Mouse (Mus musculus) liver, adult (tissue): ENCODE data around the gene Col1a1.

Experiments used
- GATA4 ChIP-seq: IDR thresholded peaks from 2 replicates; pipeline ENCODE4 v1.6.1; 2014; ENCODE audit warnings: mild to moderate bottlenecking, low read length; ENCODE audit not compliant: insufficient replicate concordance

Col1a1 gene

GRCm38 (mm10) chr11:94985140-94985539 is 49.1 kb downstream of the Col1a1 start:
- no peak for TF ChIP-seq GATA4

- no peak for TF ChIP-seq GATA4
These were observed 49.8 kb downstream of the Col1a1 start for GRCm38 (mm10) chr11:94985822-94986221.

GRCm38 (mm10) chr11:94986435-94986834 is 50.4 kb downstream of the Col1a1 start:
- TF ChIP-seq GATA4 = no peak

GRCm38 (mm10) chr11:94987341-94987740 is 51.3 kb downstream of the Col1a1 start:
- TF ChIP-seq GATA4 = no peak

GRCm38 (mm10) chr11:94987851-94988250 is 51.8 kb downstream of the Col1a1 start:
- TF ChIP-seq GATA4 = no peak

GRCm38 (mm10) chr11:94988780-94989561 is 52.9 kb downstream of the Col1a1 start:
- no peak for TF ChIP-seq GATA4

- TF ChIP-seq GATA4 = peak; percentile 13; the same call in 1 of the 2 replicates
These were observed 53.6 kb downstream of the Col1a1 start for GRCm38 (mm10) chr11:94989562-94990017.

- TF ChIP-seq GATA4 = no peak
These were observed 54.2 kb downstream of the Col1a1 start for GRCm38 (mm10) chr11:94990102-94990748.

- no peak; the same call in 1 of the 2 replicates for TF ChIP-seq GATA4
These were observed 54.9 kb downstream of the Col1a1 start, which contains the start of gene Ppp1r9b for GRCm38 (mm10) chr11:94990749-94991577. Gene Ppp1r9b, plus strand, starts transcription at chr11:94991035.

- TF ChIP-seq GATA4 = no peak
These were observed 55.8 kb downstream of the Col1a1 start for GRCm38 (mm10) chr11:94991641-94992479.

- no peak for TF ChIP-seq GATA4
These were observed 56.4 kb downstream of the Col1a1 start for GRCm38 (mm10) chr11:94992480-94992753.

GRCm38 (mm10) chr11:94992754-94993606 is 57.0 kb downstream of the Col1a1 start:
- no peak for TF ChIP-seq GATA4

- no peak for TF ChIP-seq GATA4
These were observed 58.3 kb downstream of the Col1a1 start for GRCm38 (mm10) chr11:94994208-94994814.
